Mouse (Mus musculus) testis, adult 2 months (tissue): Measurements from ENCODE around the gene Fgf11. TPM values are rescaled to one million over a fixed set of nuclear protein-coding genes. Genes with fewer than 3 reads are reported as not detected.

Source experiments
- H3K27ac ChIP-seq: fragments of 200-500 bp; 2 replicates; pipeline ENCODE4 v1.5.1; 2012; ENCODE audit warnings: low read depth, low read length; ENCODE audit not compliant: control insufficient read depth, insufficient read depth
- H3K27me3 ChIP-seq: fragments of 200-500 bp; 2 replicates; pipeline ENCODE4 v1.6.1; 2012; ENCODE audit warnings: mild to moderate bottlenecking, low read length, moderate library complexity; ENCODE audit not compliant: control insufficient read depth, insufficient read depth
- H3K36me3 ChIP-seq: fragments of 200-500 bp; 2 replicates; pipeline ENCODE4 v1.6.1; 2012; ENCODE audit warnings: mild to moderate bottlenecking, low read length; ENCODE audit not compliant: control insufficient read depth, insufficient read depth
- H3K4me1 ChIP-seq: fragments of 200-500 bp; 2 replicates; pipeline ENCODE4 v1.6.1; 2012; ENCODE audit warnings: low read length; ENCODE audit not compliant: control insufficient read depth, insufficient read depth
- H3K4me3 ChIP-seq: fragments of 200-500 bp; 2 replicates; pipeline ENCODE4 v1.5.1; 2012; ENCODE audit warnings: low read depth, mild to moderate bottlenecking, low read length, moderate library complexity, mixed read lengths; ENCODE audit not compliant: control insufficient read depth
- CTCF ChIP-seq: fragments of 200-500 bp; IDR thresholded peaks from 2 replicates; pipeline ENCODE4 v1.5.1; 2012; ENCODE audit warnings: low read depth, mild to moderate bottlenecking, inconsistent platforms, low read length, moderate library complexity; ENCODE audit not compliant: control insufficient read depth, insufficient read depth, insufficient replicate concordance
- POLR2A ChIP-seq: fragments of 200-500 bp; IDR thresholded peaks from 2 replicates; pipeline ENCODE4 v1.6.1; 2012; ENCODE audit warnings: low read depth, mild to moderate bottlenecking, inconsistent platforms, low read length, moderate library complexity; ENCODE audit not compliant: control insufficient read depth
- polyA plus RNA-seq: library from polyadenylated mRNA; depleted of rRNA; stranded (reverse); fragments of >200 nt; gene quantifications from 2 replicates; pipeline ENCODE4 v1.2.3, GENCODE M21; 2012

Gene Fgf11
- polyA plus RNA-seq, 1 experiment, result 3.2 TPM

GRCm38 (mm10) chr11:69838714-69839104 is 37.1 kb upstream of the Fgf11 start:
- no peaks in the 10 kb centered on the region for H3K27me3 ChIP-seq
- H3K36me3 ChIP-seq, result no peaks in the 10 kb centered on the region
- peaks cover 36% of the 10 kb centered on the region for H3K4me1 ChIP-seq
- H3K4me3 ChIP-seq, result peak overlapping the region; percentile 63
- TF ChIP-seq CTCF, result no peak
- TF ChIP-seq POLR2A, result no peak
- H3K27ac ChIP-seq, result 0 out of 2 replicates have a peak overlapping the region, but pooled peaks have one; percentile 0

- no peaks in the 10 kb centered on the region for H3K27me3 ChIP-seq
- H3K4me1 ChIP-seq, result peaks cover 39% of the 10 kb centered on the region
- no peak; the same call in 1 of the 2 replicates for TF ChIP-seq POLR2A
- no peak for TF ChIP-seq CTCF
- H3K27ac ChIP-seq, result peak within 1 kb of the TSS; percentile 65
- H3K36me3 ChIP-seq, result no peaks in the 10 kb centered on the region
- H3K4me3 ChIP-seq, result peak within 1 kb of the TSS; percentile 63
These were observed 36.5 kb upstream of the Fgf11 start, which contains the start of gene Tmem256 for GRCm38 (mm10) chr11:69837952-69838713. Tmem256 (plus strand) TSS chr11:69838514.

GRCm38 (mm10) chr11:69837604-69837951 is 35.9 kb upstream of the Fgf11 start, which contains the start of gene Nlgn2:
Nlgn2 (minus strand) TSS chr11:69837784.
- H3K4me3 ChIP-seq, result peak within 1 kb of the TSS; percentile 63
- TF ChIP-seq CTCF (no peak), POLR2A (peak; percentile 10; the same call in 1 of the 2 replicates)
- no peaks in the 10 kb centered on the region for H3K27me3 ChIP-seq
- H3K36me3 ChIP-seq, result no peaks in the 10 kb centered on the region
- H3K4me1 ChIP-seq, result peaks cover 39% of the 10 kb centered on the region
- peak within 1 kb of the TSS; percentile 65 for H3K27ac ChIP-seq

- peaks cover 39% of the 10 kb centered on the region for H3K4me1 ChIP-seq
These were observed 35.3 kb upstream of the Fgf11 start for GRCm38 (mm10) chr11:69836703-69837576.

GRCm38 (mm10) chr11:69835966-69836335 is 34.3 kb upstream of the Fgf11 start:
- Histone ChIP-seq H3K4me3 (no peak overlapping the region), H3K4me1 (peaks cover 39% of the 10 kb centered on the region), H3K36me3 (no peaks in the 10 kb centered on the region), H3K27ac (no peak overlapping the region), H3K27me3 (no peaks in the 10 kb centered on the region)
- TF ChIP-seq CTCF, result no peak
- no peak for TF ChIP-seq POLR2A

More at GRCm38 (mm10) chr11:69836703-69837576, 35.3 kb upstream of the Fgf11 start:
- TF ChIP-seq POLR2A, result no peak
- TF ChIP-seq CTCF, result no peak
- Histone ChIP-seq H3K27me3 (no peaks in the 10 kb centered on the region), H3K4me3 (peak overlapping the region; percentile 63), H3K27ac (no peak overlapping the region), H3K36me3 (no peaks in the 10 kb centered on the region)

GRCm38 (mm10) chr11:69835326-69835965 is 33.8 kb upstream of the Fgf11 start:
- Histone ChIP-seq H3K4me1 (peaks cover 39% of the 10 kb centered on the region), H3K27ac (no peak overlapping the region), H3K36me3 (no peaks in the 10 kb centered on the region), H3K4me3 (no peak overlapping the region), H3K27me3 (no peaks in the 10 kb centered on the region)
- TF ChIP-seq CTCF (no peak), POLR2A (no peak)
